Mouse (Mus musculus) midbrain, embryonic 16.5 days (tissue): ENCODE data around the gene Litaf. TPM values are rescaled to one million over a fixed set of nuclear protein-coding genes. Genes with fewer than 3 reads are reported as not detected.
A peak's percentile ranks its signal among the peaks of the same experiment; 100 is the strongest.

ENCODE experiments used
- ATAC-seq: fragments of 200-750 bp; cut with Nextera tagmentation; 2 replicates; pipeline ENCODE4 v1.8.0; 2017; ENCODE audit warnings: moderate TSS enrichment
- H3K27ac ChIP-seq: fragments of 300-500 bp; sonication (generic); 2 replicates; pipeline ENCODE4 v1.5.1; 2014; ENCODE audit warnings: mild to moderate bottlenecking, low read length, mixed read lengths
- H3K27me3 ChIP-seq: fragments of 300-500 bp; sonication (generic); 2 replicates; pipeline ENCODE4 v1.6.1; 2014; ENCODE audit warnings: low read depth, low read length, mixed read lengths; ENCODE audit not compliant: control insufficient read depth, insufficient read depth
- H3K36me3 ChIP-seq: fragments of 300-500 bp; sonication (generic); 2 replicates; pipeline ENCODE4 v1.6.1; 2014; ENCODE audit warnings: mild to moderate bottlenecking, low read length, moderate library complexity, mixed read lengths; ENCODE audit not compliant: control insufficient read depth, insufficient read depth
- H3K4me1 ChIP-seq: fragments of 300-500 bp; sonication (generic); 2 replicates; pipeline ENCODE4 v1.6.1; 2014; ENCODE audit warnings: mild to moderate bottlenecking, low read length, mixed read lengths; ENCODE audit not compliant: control insufficient read depth, insufficient read depth
- H3K4me2 ChIP-seq: fragments of 300-500 bp; sonication (generic); 2 replicates; pipeline ENCODE4 v1.6.1; 2014; ENCODE audit warnings: mild to moderate bottlenecking, low read length, mixed read lengths
- H3K4me3 ChIP-seq: fragments of 300-500 bp; sonication (generic); 2 replicates; pipeline ENCODE4 v1.5.1; 2014; ENCODE audit warnings: low read depth, mild to moderate bottlenecking, low read length, moderate library complexity, mixed read lengths
- H3K9ac ChIP-seq: fragments of 300-500 bp; sonication (generic); 2 replicates; pipeline ENCODE4 v1.6.1; 2014; ENCODE audit warnings: low read depth, low read length, mixed read lengths
- H3K9me3 ChIP-seq: fragments of 300-500 bp; sonication (generic); replicated peaks from 2 replicates; pipeline ENCODE4 v1.6.1; 2014; ENCODE audit warnings: mild to moderate bottlenecking, low read length, mixed read lengths; ENCODE audit not compliant: control insufficient read depth, poor library complexity, severe bottlenecking
- WGBS: fragments of 180-500 bp; shearing (Covaris S2); extraction: QIAGEN DNeasy Blood & Tissue Kit; methylation state at CpG from one replicate; pipeline ENCODE4 v1.1.7; 2014; 5-methylcytosine and 5-hydroxymethylcytosine counted together
- polyA plus RNA-seq: library from polyadenylated mRNA; unstranded; fragments of >200 nt; fragmentation: Nextera tagmentation; extraction: Ambion mirVana; gene quantifications from 2 replicates; pipeline ENCODE4 v1.2.1, GENCODE M21; 2015

The Litaf gene
- polyA plus RNA-seq, 1 experiment from 2014 or later = 25.4 TPM

DNA sequence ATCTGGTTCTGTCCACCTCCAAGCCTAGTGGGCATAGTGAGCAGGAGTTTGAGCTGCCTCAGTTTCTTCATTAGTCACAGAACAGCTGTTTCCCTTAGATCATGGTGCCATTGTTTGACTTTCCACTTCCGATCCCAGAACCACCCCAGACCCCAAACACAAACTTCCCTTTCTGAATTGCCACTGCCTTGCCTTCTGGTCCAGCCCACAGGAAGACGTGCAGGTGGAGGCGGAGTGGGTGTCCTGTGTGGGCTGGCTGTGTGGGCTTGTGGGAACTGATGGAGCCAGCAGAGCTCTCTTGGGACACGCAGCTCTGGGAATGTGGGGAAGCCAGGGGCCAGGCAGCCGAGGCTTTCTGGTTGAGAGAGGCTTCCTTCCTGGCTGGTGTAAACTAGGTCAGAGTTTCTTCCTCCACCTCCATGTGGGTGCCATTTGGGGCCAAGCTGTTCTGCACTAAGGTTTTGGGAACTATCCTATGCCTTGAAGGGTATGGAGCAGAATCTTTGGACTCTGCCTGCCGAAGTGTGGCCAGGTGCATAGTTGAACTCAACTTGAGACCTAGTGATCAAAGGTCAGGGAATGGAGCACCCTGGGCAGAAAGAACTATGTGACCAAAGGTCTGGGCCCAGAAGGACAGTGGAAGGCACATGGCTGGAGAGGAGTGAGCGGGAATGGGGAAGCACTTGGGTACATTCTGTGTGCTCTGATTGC lies 3.9 kb upstream of the Litaf start:
- Histone ChIP-seq H3K4me1 (peaks cover 62% of the 10 kb centered on the region), H3K27ac (no peak overlapping the region), H3K36me3 (peaks cover 19% of the 10 kb centered on the region), H3K9ac (no peak overlapping the region), H3K4me2 (0 out of 2 replicates have a peak overlapping the region, but pooled peaks have one; percentile 15), H3K4me3 (no peak overlapping the region), H3K27me3 (no peaks in the 10 kb centered on the region), H3K9me3 (no peaks in the 10 kb centered on the region)
- ATAC-seq = no peak
- WGBS = 82% methylated on average over 7 of the region's 7 CpGs

DNA sequence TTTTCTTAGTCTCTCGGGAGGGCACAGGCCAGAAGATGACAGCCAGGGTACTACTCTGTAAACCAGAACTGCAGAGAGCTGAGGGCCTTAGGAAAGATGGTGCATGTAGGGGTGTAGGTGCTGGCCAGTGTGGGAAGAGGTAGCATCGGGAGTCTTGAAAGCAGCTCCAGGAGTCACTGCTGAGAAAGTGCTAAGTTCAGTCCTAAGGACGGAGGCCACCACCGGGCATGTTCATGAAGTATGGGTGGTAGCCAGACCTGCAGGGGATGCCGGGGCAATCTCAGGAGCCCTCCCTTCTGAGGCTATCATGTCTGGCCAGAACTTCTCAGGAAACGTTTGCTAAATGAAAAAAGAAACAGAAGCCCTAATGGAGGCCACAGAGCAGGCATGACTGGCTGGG lies 3.3 kb upstream of the Litaf start:
- ATAC-seq = no peak
- no peak overlapping the region for H3K27ac ChIP-seq

GRCm38 (mm10) chr16:11068666-11069065 lies 2.7 kb upstream of the Litaf start:
- Histone ChIP-seq H3K9ac (no peak overlapping the region), H3K9me3 (no peaks in the 10 kb centered on the region), H3K27ac (no peak overlapping the region), H3K4me2 (peak overlapping the region; percentile 73), H3K4me3 (no peak overlapping the region), H3K4me1 (peaks cover 60% of the 10 kb centered on the region), H3K36me3 (peaks cover 10% of the 10 kb centered on the region; the same call in 1 of the 2 replicates), H3K27me3 (no peaks in the 10 kb centered on the region)
- WGBS = 94% methylated on average over 3 of the region's 3 CpGs
- no peak for ATAC-seq

More for the DNA sequence above, 3.3 kb upstream of the Litaf start:
- Histone ChIP-seq H3K9me3 (no peaks in the 10 kb centered on the region), H3K36me3 (peaks cover 16% of the 10 kb centered on the region), H3K4me3 (no peak overlapping the region), H3K4me1 (peaks cover 62% of the 10 kb centered on the region), H3K9ac (peak overlapping the region; percentile 17; the same call in 1 of the 2 replicates), H3K4me2 (peak overlapping the region; percentile 73; the same call in 1 of the 2 replicates), H3K27me3 (no peaks in the 10 kb centered on the region)
- 75% methylated on average over 6 of the region's 6 CpGs for WGBS

GRCm38 (mm10) chr16:11066833-11067191 lies 855 bp upstream of the Litaf start:
- ATAC-seq = peak; percentile 54
- H3K4me1 ChIP-seq = peaks cover 44% of the 10 kb centered on the region

GRCm38 (mm10) chr16:11065431-11065830 lies 526 bp downstream of the Litaf start:
- H3K4me3 ChIP-seq = peak overlapping the region; percentile 76
- H3K36me3 ChIP-seq = no peaks in the 10 kb centered on the region
- H3K9me3 ChIP-seq = no peaks in the 10 kb centered on the region
- H3K4me1 ChIP-seq = peaks cover 38% of the 10 kb centered on the region
- ATAC-seq = peak; percentile 26
- peak overlapping the region; percentile 64 for H3K4me2 ChIP-seq
- 48% methylated on average over 5 of the region's 5 CpGs for WGBS
- peak overlapping the region; percentile 60; the same call in 1 of the 2 replicates for H3K9ac ChIP-seq
- no peaks in the 10 kb centered on the region for H3K27me3 ChIP-seq
- peak overlapping the region; percentile 97 for H3K27ac ChIP-seq

More at GRCm38 (mm10) chr16:11066833-11067191, 855 bp upstream of the Litaf start:
- 0% methylated on average over 19 of the region's 22 CpGs for WGBS
- H3K4me2 ChIP-seq = peak overlapping the region; percentile 73
- H3K9me3 ChIP-seq = no peaks in the 10 kb centered on the region
- H3K4me3 ChIP-seq = peak overlapping the region; percentile 76
- no peaks in the 10 kb centered on the region for H3K36me3 ChIP-seq
- no peaks in the 10 kb centered on the region for H3K27me3 ChIP-seq
- H3K9ac ChIP-seq = peak overlapping the region; percentile 96
- H3K27ac ChIP-seq = peak overlapping the region; percentile 97

DNA sequence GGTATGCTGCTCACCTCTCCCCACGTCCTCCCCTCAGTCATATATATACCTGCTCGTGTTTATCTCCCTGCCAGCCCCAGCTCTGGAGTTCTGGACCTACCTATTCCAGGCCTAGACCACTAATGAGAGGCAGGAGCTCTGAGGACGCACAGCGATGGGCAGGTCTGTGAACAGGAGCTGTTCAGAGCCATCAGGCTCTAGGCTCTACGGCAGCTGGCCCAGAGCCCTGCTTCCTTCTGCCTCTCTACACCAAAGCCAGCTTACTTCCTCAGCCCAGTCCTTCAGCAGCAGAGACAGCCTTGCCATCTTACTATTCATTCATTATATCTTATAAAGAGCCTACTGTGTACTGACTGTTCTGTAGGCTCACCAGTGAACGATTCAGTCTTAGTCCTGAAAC lies 1.2 kb downstream of the Litaf start:
- WGBS = 89% methylated on average over 6 of the region's 6 CpGs
- ATAC-seq = no peak
- Histone ChIP-seq H3K9ac (no peak overlapping the region), H3K27ac (no peak overlapping the region), H3K36me3 (no peaks in the 10 kb centered on the region), H3K4me2 (no peak overlapping the region), H3K4me3 (no peak overlapping the region), H3K27me3 (no peaks in the 10 kb centered on the region), H3K4me1 (peaks cover 32% of the 10 kb centered on the region), H3K9me3 (no peaks in the 10 kb centered on the region)

DNA sequence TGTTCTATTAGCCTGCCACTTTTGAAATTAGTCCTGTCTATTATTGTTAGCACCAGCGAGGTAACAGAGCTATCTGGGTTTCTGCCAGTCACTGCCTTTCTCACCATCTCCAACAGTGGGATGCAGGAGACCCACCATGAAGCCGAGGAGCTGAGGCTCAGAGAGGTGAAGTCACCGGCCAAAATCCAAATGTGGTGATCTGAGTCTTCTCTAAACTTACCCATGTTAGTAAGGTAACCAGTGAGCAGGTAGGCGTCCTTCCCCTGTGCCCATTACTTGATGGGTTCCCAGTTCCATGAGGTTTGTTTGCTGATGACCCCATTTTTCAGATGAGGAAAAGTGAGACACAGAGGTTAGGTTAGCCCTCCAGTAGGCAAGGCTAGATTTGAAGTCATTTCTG lies 1.6 kb downstream of the Litaf start:
- ATAC-seq = no peak
- Histone ChIP-seq H3K27me3 (no peaks in the 10 kb centered on the region), H3K4me1 (peaks cover 28% of the 10 kb centered on the region), H3K27ac (no peak overlapping the region), H3K4me3 (no peak overlapping the region), H3K4me2 (no peak overlapping the region), H3K36me3 (no peaks in the 10 kb centered on the region), H3K9ac (no peak overlapping the region), H3K9me3 (no peaks in the 10 kb centered on the region)
- 86% methylated on average over 4 of the region's 4 CpGs for WGBS

DNA sequence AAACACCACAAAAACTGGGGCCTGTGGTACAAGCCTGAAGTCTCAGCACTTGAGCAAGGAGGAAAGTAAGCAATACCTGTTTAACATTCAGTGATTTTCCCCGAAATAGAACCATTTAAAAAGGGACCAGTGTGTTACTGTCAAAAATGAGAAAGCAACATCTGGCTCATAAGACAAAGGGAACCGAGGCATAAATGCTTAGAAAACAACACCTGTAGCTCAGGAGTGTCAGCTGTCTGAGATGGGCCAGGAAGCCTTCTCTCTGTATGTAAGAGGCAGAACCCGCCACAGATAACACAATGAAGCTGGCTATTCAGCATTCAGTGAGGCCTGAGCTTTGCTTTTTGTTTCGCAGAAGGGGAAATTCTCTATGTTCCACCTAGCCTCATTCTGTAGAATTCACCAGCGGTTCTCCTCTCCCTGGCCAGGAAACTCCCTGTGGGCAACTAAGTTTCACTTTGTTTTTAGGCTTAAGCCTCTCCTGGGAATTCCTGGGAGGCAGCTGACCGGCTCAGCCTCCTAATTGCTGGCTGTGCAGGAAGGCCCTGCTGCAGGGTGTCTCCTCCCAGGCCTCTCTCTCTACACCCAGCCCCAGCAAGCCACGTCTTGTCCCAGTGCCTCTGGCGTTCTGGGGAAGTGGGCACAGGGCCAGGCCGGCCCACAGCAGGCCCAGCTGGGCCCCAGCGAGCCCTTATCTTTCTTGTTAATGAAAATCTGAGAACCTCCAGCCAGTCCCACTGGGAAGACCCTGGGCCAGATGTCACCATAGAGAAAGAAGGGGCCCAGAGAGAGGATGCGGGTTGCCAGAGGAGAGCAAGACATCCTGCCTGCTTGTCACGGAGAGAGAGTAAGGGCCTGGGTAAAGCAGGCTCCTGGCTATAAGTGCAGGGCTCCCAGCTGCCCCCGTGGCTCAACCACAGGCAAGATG lies 2.9 kb downstream of the Litaf start:
- Histone ChIP-seq H3K27ac (peak overlapping the region; percentile 51), H3K9ac (no peak overlapping the region), H3K27me3 (no peaks in the 10 kb centered on the region), H3K4me1 (peaks cover 15% of the 10 kb centered on the region), H3K4me2 (no peak overlapping the region), H3K4me3 (no peak overlapping the region), H3K9me3 (no peaks in the 10 kb centered on the region), H3K36me3 (no peaks in the 10 kb centered on the region)
- 15% methylated on average over 13 of the region's 13 CpGs for WGBS
- ATAC-seq = no peak

DNA sequence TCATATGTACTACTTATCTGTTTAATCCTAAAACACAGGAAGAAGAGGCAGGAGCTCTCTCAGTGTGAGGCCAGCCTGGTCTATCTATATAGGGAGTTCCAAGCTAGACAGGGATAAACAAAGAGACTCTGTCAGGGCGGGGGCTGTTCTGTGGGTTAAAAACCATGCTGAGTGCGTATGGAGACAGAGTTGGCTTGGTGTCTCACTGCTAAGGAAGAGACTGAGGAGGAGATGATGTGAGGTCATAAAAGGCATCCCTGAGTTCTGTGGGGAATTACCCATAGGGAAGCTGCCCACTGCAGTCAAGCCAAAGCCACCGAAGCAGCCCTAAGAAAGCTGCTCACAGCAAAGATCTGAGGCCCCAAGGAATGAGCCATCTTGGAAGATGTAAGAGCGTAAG lies 5.3 kb downstream of the Litaf start, which contains the start of gene Snn:
Snn (plus strand) TSS at position 301 of the 400 bp plus-strand sequence.
- H3K36me3 ChIP-seq = no peaks in the 10 kb centered on the region

More for the DNA sequence above, 5.3 kb downstream of the Litaf start, which contains the start of gene Snn:
- H3K27ac ChIP-seq = no peak within 1 kb of the TSS
- no peaks in the 10 kb centered on the region for H3K9me3 ChIP-seq
- peaks cover 6% of the 10 kb centered on the region for H3K4me1 ChIP-seq
- ATAC-seq = no peak
- no peak within 1 kb of the TSS for H3K4me2 ChIP-seq
- H3K4me3 ChIP-seq = no peak within 1 kb of the TSS
- H3K27me3 ChIP-seq = no peaks in the 10 kb centered on the region
- 92% methylated on average over 4 of the region's 4 CpGs for WGBS
- no peak within 1 kb of the TSS for H3K9ac ChIP-seq
